Mouse (Mus musculus) C2C12 (cell line): ENCODE measurements around the gene Iars2.

Source experiments
- CTCF ChIP-seq: IDR thresholded peaks from one replicate; pipeline ENCODE4 v1.5.1; 2011; ENCODE audit not compliant: control insufficient read depth, insufficient read depth, insufficient read length
- FOSL1 ChIP-seq: IDR thresholded peaks from one replicate; pipeline ENCODE4 v1.8.0; 2011; ENCODE audit warnings: mild to moderate bottlenecking, low read length; ENCODE audit not compliant: poor library complexity, insufficient read depth, severe bottlenecking
- MYOD1 ChIP-seq: IDR thresholded peaks from one replicate; pipeline ENCODE4 v1.6.1; 2011; ENCODE audit warnings: low read depth; ENCODE audit not compliant: control insufficient read depth, insufficient read length
- MYOG ChIP-seq: IDR thresholded peaks from one replicate; pipeline ENCODE4 v1.6.1; 2011; ENCODE audit not compliant: control insufficient read depth, insufficient read length; ENCODE audit errors: extremely low read depth
- USF1 ChIP-seq: IDR thresholded peaks from one replicate; pipeline ENCODE4 v1.6.1; 2011; ENCODE audit warnings: low read depth, mild to moderate bottlenecking, control low read depth, moderate library complexity

DNA sequence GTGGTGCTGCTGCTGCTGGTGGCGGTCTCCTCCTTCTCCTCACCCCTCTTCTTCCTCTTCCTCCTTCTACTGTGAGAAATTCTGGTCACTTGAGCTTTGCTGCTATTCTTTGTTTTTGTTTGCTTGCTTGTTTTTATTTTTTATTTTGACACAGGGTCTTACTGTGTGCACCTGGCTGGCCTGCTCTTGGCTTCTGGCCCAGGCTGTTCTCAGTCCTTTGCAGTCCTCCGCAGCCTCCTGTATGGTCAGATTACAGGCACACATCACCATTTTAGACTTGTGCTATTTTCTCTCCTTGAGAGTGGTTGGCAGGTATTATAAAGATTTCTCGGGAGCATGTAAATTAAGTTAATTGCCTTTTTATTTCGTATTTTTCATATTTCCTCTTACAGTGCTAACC is 4.9 kb upstream of the Iars2 start:
- TF ChIP-seq CTCF (no peak), MYOD1 (no peak), USF1 (no peak), MYOG (no peak), FOSL1 (no peak)
